Mouse (Mus musculus) embryonic facial prominence, embryonic 10.5 days (tissue): ENCODE data around the gene Kalrn. TPM values are rescaled to one million over a fixed set of nuclear protein-coding genes. Genes with fewer than 3 reads are reported as not detected.

Experiments
- DNase-seq: peaks from one replicate; pipeline ENCODE4 v3.0.0-alpha.2; 2017; ENCODE audit warnings: low spot score
- H3K27ac ChIP-seq: fragments of 300-500 bp; sonication (generic); replicated peaks from 2 replicates; pipeline ENCODE4 v1.5.1; 2016; ENCODE audit warnings: mild to moderate bottlenecking
- H3K27me3 ChIP-seq: fragments of 300-500 bp; sonication (generic); replicated peaks from 2 replicates; pipeline ENCODE4 v1.6.1; 2016; ENCODE audit warnings: low read depth, mild to moderate bottlenecking; ENCODE audit not compliant: poor library complexity, severe bottlenecking
- H3K36me3 ChIP-seq: fragments of 300-500 bp; sonication (generic); replicated peaks from 2 replicates; pipeline ENCODE4 v1.6.1; 2016; ENCODE audit warnings: mild to moderate bottlenecking, moderate library complexity
- H3K4me1 ChIP-seq: fragments of 300-500 bp; sonication (generic); 2 replicates; pipeline ENCODE4 v1.6.1; 2016
- H3K4me3 ChIP-seq: fragments of 300-500 bp; sonication (generic); 2 replicates; pipeline ENCODE4 v1.5.1; 2016; ENCODE audit warnings: mild to moderate bottlenecking, moderate library complexity
- H3K9me3 ChIP-seq: fragments of 300-500 bp; sonication (generic); 2 replicates; pipeline ENCODE4 v1.6.1; 2016; ENCODE audit warnings: mild to moderate bottlenecking
- WGBS: fragments of 180-500 bp; shearing (Covaris S2); methylation state at CpG from one replicate; pipeline ENCODE4 v1.1.7; 2016; 5-methylcytosine and 5-hydroxymethylcytosine counted together
- polyA plus RNA-seq: library from polyadenylated mRNA; unstranded; fragments of >200 nt; fragmentation: Nextera tagmentation; extraction: Ambion mirVana; gene quantifications from 2 replicates; pipeline ENCODE4 v1.2.1, GENCODE M21; 2016

Kalrn gene
- polyA plus RNA-seq, 1 experiment from 2014 or later = 14.8 TPM

GRCm38 (mm10) chr16:34573856-34574491 is 642 bp upstream of the Kalrn start:
- Histone ChIP-seq H3K27ac (peak overlapping the region; percentile 98), H3K9me3 (no peaks in the 10 kb centered on the region), H3K4me3 (peak overlapping the region; percentile 82), H3K27me3 (peaks cover 12% of the 10 kb centered on the region), H3K36me3 (peaks cover 4% of the 10 kb centered on the region), H3K4me1 (peaks cover 34% of the 10 kb centered on the region)
- no peak for DNase-seq
- under 1% methylated on average over 42 of the region's 42 CpGs for WGBS

DNA sequence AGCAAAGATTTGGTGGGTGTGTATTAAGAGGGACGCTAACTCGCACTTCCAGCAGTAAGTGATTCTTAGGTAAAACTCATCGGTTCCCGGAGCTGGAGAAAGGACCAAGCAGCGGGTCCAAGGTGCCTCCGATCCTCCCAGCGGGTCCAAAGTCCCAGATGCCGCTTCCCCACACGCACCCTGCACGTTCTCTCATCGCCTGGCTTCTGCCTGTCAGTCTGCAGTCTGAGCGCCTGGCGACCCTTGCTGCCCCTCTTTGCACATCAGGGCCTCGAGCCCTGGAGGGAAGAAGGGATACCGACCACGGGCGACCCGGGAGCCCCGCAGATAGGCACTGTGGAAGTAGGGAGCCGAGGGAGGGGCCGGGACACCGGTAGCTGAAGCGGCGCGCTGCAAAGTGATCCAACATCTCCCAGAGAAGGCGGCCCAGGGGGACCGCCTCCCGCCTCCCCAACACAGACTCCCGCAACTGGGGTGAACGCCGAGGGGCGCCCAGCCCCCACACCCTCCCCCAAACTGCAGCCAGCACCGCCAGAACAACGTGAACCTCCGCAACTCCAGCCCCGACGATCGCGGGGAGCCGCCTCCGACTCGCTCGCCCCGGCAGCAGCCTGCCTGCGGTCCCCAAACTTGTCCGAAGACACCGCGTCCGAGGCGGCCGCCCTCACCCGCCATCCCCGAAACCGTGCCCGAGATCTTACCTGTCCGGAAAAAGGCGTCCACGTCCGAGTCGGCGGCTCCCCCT is 754 bp downstream of the Kalrn start:
- WGBS = under 1% methylated on average over 61 of the region's 61 CpGs
- peak overlapping the region; percentile 98 for H3K27ac ChIP-seq
- peak; percentile 69 for DNase-seq
- peaks cover 34% of the 10 kb centered on the region for H3K4me1 ChIP-seq
- peak overlapping the region; percentile 82 for H3K4me3 ChIP-seq
- H3K36me3 ChIP-seq = peaks cover 13% of the 10 kb centered on the region
- H3K27me3 ChIP-seq = peaks cover 12% of the 10 kb centered on the region
- no peaks in the 10 kb centered on the region for H3K9me3 ChIP-seq

GRCm38 (mm10) chr16:34571931-34572405 is 1.4 kb downstream of the Kalrn start:
- peak overlapping the region; percentile 98 for H3K27ac ChIP-seq
- H3K4me3 ChIP-seq = peak overlapping the region; percentile 82
- H3K36me3 ChIP-seq = peaks cover 19% of the 10 kb centered on the region
- peaks cover 12% of the 10 kb centered on the region for H3K27me3 ChIP-seq
- WGBS = under 1% methylated on average over 10 of the region's 10 CpGs
- H3K4me1 ChIP-seq = peaks cover 34% of the 10 kb centered on the region
- H3K9me3 ChIP-seq = no peaks in the 10 kb centered on the region
- DNase-seq = peak; percentile 66

GRCm38 (mm10) chr16:34569897-34570296 is 3.4 kb downstream of the Kalrn start:
- no peaks in the 10 kb centered on the region for H3K9me3 ChIP-seq
- peaks cover 20% of the 10 kb centered on the region for H3K36me3 ChIP-seq
- peaks cover 3% of the 10 kb centered on the region for H3K27me3 ChIP-seq
- peaks cover 46% of the 10 kb centered on the region for H3K4me1 ChIP-seq
- H3K27ac ChIP-seq = no peak overlapping the region
- no peak overlapping the region for H3K4me3 ChIP-seq
- 50% methylated on average over 2 of the region's 2 CpGs for WGBS
- DNase-seq = no peak

- Histone ChIP-seq H3K27me3 (no peaks in the 10 kb centered on the region; the same call in 1 of the 2 replicates), H3K36me3 (peaks cover 20% of the 10 kb centered on the region), H3K27ac (no peak overlapping the region), H3K4me1 (peaks cover 45% of the 10 kb centered on the region), H3K9me3 (no peaks in the 10 kb centered on the region), H3K4me3 (no peak overlapping the region)
- 87% methylated on average over 6 of the region's 6 CpGs for WGBS
- no peak for DNase-seq
These were observed 4.5 kb downstream of the Kalrn start for GRCm38 (mm10) chr16:34568831-34569230.

GRCm38 (mm10) chr16:34563593-34564280 is 9.6 kb downstream of the Kalrn start:
- Histone ChIP-seq H3K27ac (no peak overlapping the region), H3K4me3 (no peak overlapping the region), H3K27me3 (no peaks in the 10 kb centered on the region), H3K4me1 (peaks cover 57% of the 10 kb centered on the region), H3K36me3 (peaks cover 14% of the 10 kb centered on the region), H3K9me3 (no peaks in the 10 kb centered on the region)
- DNase-seq = no peak
- WGBS = 83% methylated on average over 11 of the region's 11 CpGs

DNA sequence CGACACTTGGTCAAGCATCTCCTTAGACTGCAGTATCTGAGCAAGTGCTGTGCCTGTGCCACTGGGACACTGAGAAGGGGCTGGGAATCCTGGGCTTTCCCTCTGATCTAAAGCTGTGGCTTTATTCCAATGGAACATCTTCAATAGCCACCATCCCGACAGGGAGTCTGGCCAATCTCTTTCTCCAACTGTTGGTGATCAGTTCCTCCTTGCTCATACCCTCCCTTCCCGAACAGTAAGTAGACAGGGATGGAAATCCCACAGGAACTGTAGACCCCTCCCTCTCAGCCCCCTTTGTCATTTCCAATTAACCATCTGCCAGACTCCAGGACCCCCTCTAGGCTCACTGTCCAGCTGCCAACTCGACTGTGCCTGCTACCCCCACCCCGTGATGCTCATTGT is 11.6 kb downstream of the Kalrn start:
- no peaks in the 10 kb centered on the region for H3K9me3 ChIP-seq
- WGBS = 24% methylated on average over 5 of the region's 5 CpGs
- H3K36me3 ChIP-seq = no peaks in the 10 kb centered on the region
- peaks cover 71% of the 10 kb centered on the region for H3K4me1 ChIP-seq
- 0 out of 2 replicates have a peak overlapping the region, but pooled peaks have one; percentile 24 for H3K27ac ChIP-seq
- H3K27me3 ChIP-seq = no peaks in the 10 kb centered on the region
- H3K4me3 ChIP-seq = no peak overlapping the region
- peak; percentile 20 for DNase-seq

DNA sequence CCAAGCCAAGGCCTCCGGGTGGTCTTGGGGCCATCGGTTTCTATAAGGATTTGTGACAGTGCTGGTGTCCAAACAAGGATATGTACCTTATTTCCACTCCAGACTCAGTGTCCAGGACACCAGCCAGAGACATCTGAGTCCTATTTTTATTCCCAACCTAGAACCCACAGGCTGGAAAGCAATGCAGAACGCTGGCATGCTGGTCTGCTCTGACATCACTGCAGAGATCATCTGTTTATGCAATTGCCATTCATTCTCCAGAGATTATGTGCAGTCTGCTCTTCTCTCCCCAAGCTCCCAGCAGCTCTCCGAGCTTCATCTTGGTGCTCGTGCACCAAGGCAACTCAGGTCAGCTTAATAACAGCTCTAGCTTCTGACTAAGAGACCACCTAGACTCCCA is 12.5 kb downstream of the Kalrn start:
- Histone ChIP-seq H3K27ac (no peak overlapping the region), H3K27me3 (no peaks in the 10 kb centered on the region), H3K36me3 (no peaks in the 10 kb centered on the region), H3K4me1 (peaks cover 68% of the 10 kb centered on the region), H3K9me3 (no peaks in the 10 kb centered on the region), H3K4me3 (no peak overlapping the region)
- no peak for DNase-seq
- WGBS = 74% methylated on average over 5 of the region's 5 CpGs

DNA sequence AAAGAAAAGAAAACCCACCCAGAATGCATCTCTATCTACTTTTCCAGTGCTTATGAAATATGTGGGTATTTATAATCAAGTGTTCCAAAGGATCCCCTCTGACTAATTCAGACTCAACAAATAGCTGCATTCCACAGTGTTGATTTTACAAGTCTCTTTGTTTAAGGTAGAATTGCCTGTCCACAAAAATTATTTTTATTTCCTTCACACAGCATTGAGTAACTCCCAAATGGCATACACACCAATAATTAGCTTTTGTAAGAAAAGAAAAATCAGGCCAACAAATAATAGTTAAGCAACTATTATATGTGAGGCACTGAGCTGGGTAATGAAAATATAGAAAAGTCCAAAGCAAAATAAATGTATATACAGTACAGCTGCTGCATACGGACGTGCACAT is 12.9 kb downstream of the Kalrn start:
- Histone ChIP-seq H3K4me1 (peaks cover 69% of the 10 kb centered on the region), H3K9me3 (no peaks in the 10 kb centered on the region), H3K36me3 (no peaks in the 10 kb centered on the region), H3K4me3 (no peak overlapping the region), H3K27ac (no peak overlapping the region), H3K27me3 (no peaks in the 10 kb centered on the region)
- DNase-seq = no peak
- WGBS = 83% methylated on average over 2 of the region's 2 CpGs

DNA sequence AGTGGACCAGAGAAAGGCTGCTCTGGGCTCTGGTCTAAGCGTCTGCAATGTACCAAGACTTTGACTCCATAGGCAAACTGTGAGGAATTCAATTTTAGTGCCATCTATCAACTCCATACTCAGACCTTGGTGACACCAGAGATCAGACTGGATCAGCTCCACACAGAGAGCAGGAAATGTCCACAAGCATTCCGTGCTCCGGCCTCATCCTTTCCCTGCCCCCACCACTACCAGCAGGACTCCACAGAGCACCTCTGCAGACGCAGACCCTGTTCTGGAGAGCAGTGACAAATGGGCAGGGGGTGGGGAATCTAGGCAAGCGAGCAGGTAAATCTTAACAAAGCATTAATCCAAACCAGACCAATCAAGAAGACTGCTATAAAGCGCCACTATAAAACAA is 15.4 kb downstream of the Kalrn start:
- no peak overlapping the region for H3K4me3 ChIP-seq
- no peaks in the 10 kb centered on the region for H3K36me3 ChIP-seq
- H3K27ac ChIP-seq = no peak overlapping the region
- no peak for DNase-seq
- peaks cover 68% of the 10 kb centered on the region for H3K4me1 ChIP-seq
- H3K27me3 ChIP-seq = no peaks in the 10 kb centered on the region
- H3K9me3 ChIP-seq = no peaks in the 10 kb centered on the region
- WGBS = 45% methylated on average over 6 of the region's 6 CpGs

DNA sequence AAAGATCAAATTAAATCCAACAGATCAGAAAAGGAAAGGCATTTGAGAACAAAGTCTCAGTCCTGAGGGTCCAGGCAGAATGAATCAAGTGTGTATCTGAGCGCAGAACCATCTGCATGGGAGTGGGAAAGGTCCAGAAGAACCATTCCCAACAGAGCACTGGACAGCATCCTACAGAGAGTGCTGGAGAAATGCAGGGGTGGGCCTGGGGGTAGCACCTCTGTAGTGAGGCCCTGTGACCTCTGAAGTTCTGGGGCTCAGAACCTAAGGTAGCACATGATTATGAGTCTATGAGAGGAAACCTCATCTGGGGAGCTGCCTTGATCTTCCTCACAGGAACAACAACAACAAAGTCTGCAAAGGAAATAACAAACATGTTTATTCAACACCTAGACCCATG is 20.6 kb downstream of the Kalrn start:
- Histone ChIP-seq H3K4me1 (peaks cover 51% of the 10 kb centered on the region), H3K9me3 (no peaks in the 10 kb centered on the region), H3K27me3 (no peaks in the 10 kb centered on the region), H3K27ac (no peak overlapping the region), H3K36me3 (no peaks in the 10 kb centered on the region), H3K4me3 (no peak overlapping the region)
- no peak for DNase-seq
- 93% methylated on average over 1 of the region's 1 CpGs for WGBS

DNA sequence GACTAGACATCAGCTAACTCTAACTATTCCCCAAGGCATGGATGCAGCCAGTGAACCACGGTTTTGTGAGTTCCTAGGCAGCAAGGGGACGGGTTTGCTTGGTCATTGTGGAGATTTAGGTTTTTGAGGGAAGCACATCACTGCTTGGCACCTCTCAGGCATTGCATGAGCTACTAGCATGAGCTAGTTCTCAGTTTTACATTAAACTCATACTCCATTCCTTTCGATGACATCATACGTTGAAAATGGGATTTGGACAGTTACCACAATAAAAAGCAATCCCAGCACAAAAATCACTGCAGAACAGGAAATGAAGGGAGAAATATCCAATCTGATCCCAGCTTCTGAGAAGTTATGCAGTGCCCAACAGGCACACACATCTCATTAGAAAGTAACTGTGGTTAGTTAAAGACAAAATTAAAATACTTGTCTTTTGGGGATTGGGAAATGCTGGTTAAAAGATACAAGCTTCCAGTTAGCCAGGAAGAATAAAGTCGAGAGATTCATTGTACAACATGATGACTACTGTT is 23.8 kb downstream of the Kalrn start:
- DNase-seq = no peak
- 89% methylated on average over 5 of the region's 5 CpGs for WGBS
- Histone ChIP-seq H3K4me3 (no peak overlapping the region), H3K27me3 (no peaks in the 10 kb centered on the region), H3K4me1 (peaks cover 49% of the 10 kb centered on the region), H3K36me3 (peaks cover 6% of the 10 kb centered on the region; the same call in 1 of the 2 replicates), H3K9me3 (no peaks in the 10 kb centered on the region), H3K27ac (no peak overlapping the region)
